Mouse (Mus musculus) CH12.LX (cell line): ENCODE results near the gene Polh. TPM values are rescaled to one million over a fixed set of nuclear protein-coding genes. Genes with fewer than 3 reads are reported as not detected.

Source experiments
- DNase-seq: peaks from one replicate; pipeline ENCODE4 v3.0.0-alpha.2; 2013; ENCODE audit errors: extremely low read depth
- H3K27ac ChIP-seq: 2 replicates; pipeline ENCODE4 v1.5.1; 2012; ENCODE audit warnings: low read depth, mild to moderate bottlenecking, control low read depth, moderate library complexity; ENCODE audit not compliant: insufficient read depth
- H3K27me3 ChIP-seq: replicated peaks from 2 replicates; pipeline ENCODE3; 2012; ENCODE audit warnings: inconsistent platforms
- H3K36me3 ChIP-seq, 2 experiments: replicated peaks in 1 of 2; 2 replicates each; pipeline versions ENCODE3 to v1.6.1; 2012; ENCODE audit warnings: inconsistent platforms in 1 of 2, low read length in 1 of 2, mild to moderate bottlenecking in 1 of 2, mixed read lengths in 1 of 2, moderate library complexity in 1 of 2; ENCODE audit not compliant: control insufficient read depth in 1 of 2, insufficient read depth in 1 of 2
- H3K4me1 ChIP-seq, 2 experiments: 2 replicates each; pipeline ENCODE4 v1.6.1; 2012; ENCODE audit warnings: inconsistent platforms in 1 of 2, moderate library complexity in 1 of 2; ENCODE audit not compliant: insufficient read depth in 2 of 2, control insufficient read depth in 1 of 2
- H3K4me2 ChIP-seq: 2 replicates; pipeline ENCODE4 v1.6.1; 2012; ENCODE audit warnings: low read depth, mild to moderate bottlenecking, control low read depth; ENCODE audit not compliant: poor library complexity, insufficient read depth, severe bottlenecking
- H3K4me3 ChIP-seq, 3 experiments: fragments of 150-350 bp in 1 of 3; sonication (generic) in 1 of 3; replicated peaks in 1 of 3; 2 replicates each; pipeline versions ENCODE3 to v1.5.1; 2011 to 2012; ENCODE audit warnings: low read depth in 2 of 3, low read length in 2 of 3, mild to moderate bottlenecking in 2 of 3, moderate library complexity in 2 of 3, control low read depth in 1 of 3, improper control_type of control experiment in 1 of 3, inconsistent platforms in 1 of 3, mixed read lengths in 1 of 3; ENCODE audit not compliant: poor library complexity in 1 of 3
- H3K79me2 ChIP-seq: replicated peaks from 2 replicates; pipeline ENCODE4 v1.6.1; 2012; ENCODE audit warnings: mild to moderate bottlenecking, moderate library complexity; ENCODE audit not compliant: control insufficient read depth, poor library complexity, insufficient read depth, severe bottlenecking; ENCODE audit errors: extremely low read depth
- H3K9ac ChIP-seq: 2 replicates; pipeline ENCODE4 v1.6.1; 2012; ENCODE audit warnings: low read depth, mild to moderate bottlenecking, control low read depth, moderate library complexity; ENCODE audit not compliant: insufficient read depth
- H3K9me3 ChIP-seq: replicated peaks from 2 replicates; pipeline ENCODE3; 2012; ENCODE audit warnings: low read length, inconsistent platforms, mixed read lengths
- BHLHE40 ChIP-seq: IDR thresholded peaks from 2 replicates; pipeline ENCODE4 v1.6.1; 2011; ENCODE audit warnings: mild to moderate bottlenecking, low read depth, low read length, improper control_type of control experiment
- CHD2 ChIP-seq: IDR thresholded peaks from 2 replicates; pipeline ENCODE4 v1.6.1; 2011; ENCODE audit warnings: low read length, improper control_type of control experiment
- CTCF ChIP-seq, 2 experiments: IDR thresholded peaks in 1 of 2; conservative IDR thresholded peaks in 1 of 2; 2 replicates each; pipeline ENCODE4 v1.5.1; 2011 to 2012; ENCODE audit warnings: low read depth in 2 of 2, low read length in 2 of 2, improper control_type of control experiment in 1 of 2, inconsistent platforms in 1 of 2, mild to moderate bottlenecking in 1 of 2, moderate library complexity in 1 of 2
- E2F4 ChIP-seq: IDR thresholded peaks from 2 replicates; pipeline ENCODE4 v1.6.1; 2011; ENCODE audit warnings: low read depth, low read length, improper control_type of control experiment; ENCODE audit not compliant: insufficient replicate concordance
- ELF1 ChIP-seq: IDR thresholded peaks from 2 replicates; pipeline ENCODE4 v1.6.1; 2014; ENCODE audit warnings: low read depth, mild to moderate bottlenecking, inconsistent platforms, low read length, improper control_type of control experiment
- ETS1 ChIP-seq: conservative IDR thresholded peaks from 2 replicates; pipeline ENCODE4 v1.6.1; 2012; ENCODE audit warnings: low read depth, mild to moderate bottlenecking, inconsistent platforms, low read length, improper control_type of control experiment, moderate library complexity
- GABPA ChIP-seq: IDR thresholded peaks from 2 replicates; pipeline ENCODE4 v1.6.1; 2012; ENCODE audit warnings: low read depth, low read length, improper control_type of control experiment, inconsistent platforms; ENCODE audit not compliant: insufficient replicate concordance
- HCFC1 ChIP-seq: IDR thresholded peaks from 2 replicates; pipeline ENCODE4 v1.6.1; 2012; ENCODE audit warnings: low read depth, mild to moderate bottlenecking, inconsistent platforms, low read length, improper control_type of control experiment
- IRF4 ChIP-seq: IDR thresholded peaks from 2 replicates; pipeline ENCODE4 v1.6.1; 2014; ENCODE audit warnings: low read depth, mild to moderate bottlenecking, inconsistent platforms, low read length, improper control_type of control experiment
- MAX ChIP-seq: IDR thresholded peaks from 2 replicates; pipeline ENCODE4 v1.6.1; 2011; ENCODE audit warnings: low read length, improper control_type of control experiment
- MEF2A ChIP-seq: IDR thresholded peaks from 2 replicates; pipeline ENCODE4 v1.6.1; 2014; ENCODE audit warnings: low read depth, mild to moderate bottlenecking, inconsistent platforms, low read length, improper control_type of control experiment, borderline replicate concordance
- MXI1 ChIP-seq: IDR thresholded peaks from 2 replicates; pipeline ENCODE4 v1.6.1; 2011; ENCODE audit warnings: mild to moderate bottlenecking, low read depth, low read length, improper control_type of control experiment
- NELFE ChIP-seq: IDR thresholded peaks from 2 replicates; pipeline ENCODE4 v1.6.1; 2011; ENCODE audit warnings: low read depth, low read length, improper control_type of control experiment
- PAX5 ChIP-seq: IDR thresholded peaks from 2 replicates; pipeline ENCODE4 v1.6.1; 2012; ENCODE audit warnings: low read length, inconsistent platforms, mixed read lengths
- RAD21 ChIP-seq: IDR thresholded peaks from 2 replicates; pipeline ENCODE4 v1.6.1; 2011; ENCODE audit warnings: low read depth, mild to moderate bottlenecking, low read length, improper control_type of control experiment, moderate library complexity
- RCOR1 ChIP-seq: conservative IDR thresholded peaks from 2 replicates; pipeline ENCODE4 v1.6.1; 2012; ENCODE audit warnings: low read depth, mild to moderate bottlenecking, inconsistent platforms, low read length, improper control_type of control experiment
- SIN3A ChIP-seq: IDR thresholded peaks from 2 replicates; pipeline ENCODE4 v1.6.1; 2012; ENCODE audit warnings: low read length, improper control_type of control experiment, inconsistent platforms
- SMC3 ChIP-seq: IDR thresholded peaks from 2 replicates; pipeline ENCODE4 v1.6.1; 2011; ENCODE audit warnings: low read depth, low read length, improper control_type of control experiment
- TCF12 ChIP-seq: IDR thresholded peaks from 2 replicates; pipeline ENCODE4 v1.6.1; 2014; ENCODE audit warnings: low read depth, mild to moderate bottlenecking, inconsistent platforms, low read length, improper control_type of control experiment
- UBTF ChIP-seq: IDR thresholded peaks from 2 replicates; pipeline ENCODE4 v1.6.1; 2012; ENCODE audit warnings: low read depth, mild to moderate bottlenecking, inconsistent platforms, low read length, improper control_type of control experiment, moderate library complexity
- ZC3H11A ChIP-seq: IDR thresholded peaks from 2 replicates; pipeline ENCODE4 v1.6.1; 2012; ENCODE audit warnings: low read depth, mild to moderate bottlenecking, inconsistent platforms, low read length, improper control_type of control experiment
- ZMIZ1 ChIP-seq: IDR thresholded peaks from 2 replicates; pipeline ENCODE4 v1.6.1; 2012; ENCODE audit warnings: low read depth, mild to moderate bottlenecking, inconsistent platforms, low read length, improper control_type of control experiment
- ZNF384 ChIP-seq: IDR thresholded peaks from 2 replicates; pipeline ENCODE4 v1.6.1; 2012; ENCODE audit warnings: low read depth, low read length, improper control_type of control experiment, inconsistent platforms
- dilution Hi-C: fragments of 300-500 bp; cut with MboI; formaldehyde crosslinking; loops from 2 replicates; pipeline ENCODE4 v1.14.3; 2020; ENCODE audit warnings: low sequenced_read_pairs; ENCODE audit not compliant: extremely low pct_unique_long_range_greater_than_20kb, extremely low pct_ligation_motif_present
- in situ Hi-C: fragments of 300-500 bp; cut with MboI; formaldehyde crosslinking; loops from 3 replicates; pipeline ENCODE4 v1.14.3; 2019; ENCODE audit warnings: low sequenced_read_pairs, low pct_ligation_motif_present, low pct_unique_long_range_greater_than_20kb, mixed read lengths
- polyA plus RNA-seq: library from polyadenylated mRNA; unstranded; fragments of >175 nt; gene quantifications from 2 replicates; pipeline ENCODE4 v1.2.1, GENCODE M21; 2012; ENCODE audit warnings: low read depth; ENCODE audit not compliant: insufficient read length
- total RNA-seq, 2 experiments: library from RNA; depleted of rRNA; stranded (reverse); fragments of 300-350 nt in 1 of 2; fragments of >200 nt in 1 of 2; gene quantifications; 2 replicates each; pipeline ENCODE4 v1.2.3; 2012 to 2014

Polh gene
- total and polyA plus RNA-seq, 3 experiments: 23.1 to 40.4 (median 36.0) TPM

GRCm38 (mm10) chr17:46123285-46123684 is 79.2 kb downstream of the Polh start:
- Histone ChIP-seq H3K27me3 (no peaks in the 10 kb centered on the region), H3K4me1 (no peaks in the 10 kb centered on the region), H3K4me3 (no peak overlapping the region), H3K9ac (no peak overlapping the region), H3K9me3 (no peaks in the 10 kb centered on the region), H3K4me2 (no peak overlapping the region), H3K36me3 (peaks cover 83 to 89% of the 10 kb centered on the region in 2 experiments), H3K79me2 (no peaks in the 10 kb centered on the region), H3K27ac (no peak overlapping the region)
- TF ChIP-seq GABPA (no peak), ZNF384 (no peak), E2F4 (no peak), ELF1 (no peak), RCOR1 (no peak), BHLHE40 (no peak), CHD2 (no peak), MXI1 (no peak), ZC3H11A (no peak), PAX5 (no peak), RAD21 (no peak), ZMIZ1 (no peak), MEF2A (no peak), UBTF (no peak), HCFC1 (no peak), MAX (no peak), ETS1 (no peak), TCF12 (no peak), NELFE (no peak)
- dilution Hi-C loops: no loop called here
- DNase-seq: no peak
- in situ Hi-C loops: no loop called here

GRCm38 (mm10) chr17:46122791-46123190 is 79.7 kb downstream of the Polh start:
- TF ChIP-seq SIN3A (no peak), CHD2 (no peak), TCF12 (no peak), CTCF (conservative IDR thresholded peaks at IDR 0.05 in 1 of 2, IDR thresholded peaks at IDR 0.05 in 1 of 2; ENCODE audit: low read depth in 2 of 2, low read length in 2 of 2) (no peak), HCFC1 (no peak), SMC3 (no peak), ZNF384 (no peak), IRF4 (no peak), ZC3H11A (no peak), UBTF (no peak)

More at GRCm38 (mm10) chr17:46122791-46123190, 79.7 kb downstream of the Polh start:
- Histone ChIP-seq H3K27me3 (no peaks in the 10 kb centered on the region), H3K79me2 (no peaks in the 10 kb centered on the region), H3K4me1 (no peaks in the 10 kb centered on the region), H3K9me3 (no peaks in the 10 kb centered on the region), H3K4me3 (no peak overlapping the region), H3K36me3 (peaks cover 82 to 89% of the 10 kb centered on the region in 2 experiments), H3K4me2 (no peak overlapping the region), H3K9ac (no peak overlapping the region), H3K27ac (no peak overlapping the region)
- in situ Hi-C loops (no loop called here), dilution Hi-C loops (no loop called here)
- no peak for DNase-seq

Other genes with a start within 250 kb of the Polh start
- gene Vegfa, start 170.3 kb downstream of the Polh start, total RNA-seq (2012; rRNA removed): 21.5 and 50.0 TPM in 2 replicates
- gene Vegfa, start 170.3 kb downstream of the Polh start, total RNA-seq (2014; rRNA removed): 15.5 and 17.2 TPM in 2 replicates
- 15.3 and 16.5 TPM in 2 replicates for gene Vegfa, start 170.3 kb downstream of the Polh start, polyA plus RNA-seq
- 126 and 151 TPM in 2 replicates for gene Mrps18a, start 91.7 kb downstream of the Polh start, total RNA-seq (2012; rRNA removed)
- gene Mrps18a, start 91.7 kb downstream of the Polh start, total RNA-seq (2014; rRNA removed): 78.1 and 85.4 TPM in 2 replicates
- gene Mrps18a, start 91.7 kb downstream of the Polh start, polyA plus RNA-seq: 127 and 137 TPM in 2 replicates
- gene Rsph9, start 58.4 kb downstream of the Polh start, total RNA-seq (2012; rRNA removed): 0.25 and 1.1 TPM in 2 replicates
- not detected in 2 replicates for gene Rsph9, start 58.4 kb downstream of the Polh start, total RNA-seq (2014; rRNA removed)
- gene Rsph9, start 58.4 kb downstream of the Polh start, polyA plus RNA-seq: 0.61 TPM in 1 of 2 replicates, not detected in the other
- 9.7 and 12.0 TPM in 2 replicates for gene Mad2l1bp, start 49.1 kb downstream of the Polh start, total RNA-seq (2012; rRNA removed)
- 13.9 and 16.3 TPM in 2 replicates for gene Mad2l1bp, start 49.1 kb downstream of the Polh start, total RNA-seq (2014; rRNA removed)
- gene Mad2l1bp, start 49.1 kb downstream of the Polh start, polyA plus RNA-seq: 16.8 and 19.3 TPM in 2 replicates
- 40.9 and 104 TPM in 2 replicates for gene Gtpbp2, start 41.6 kb downstream of the Polh start, total RNA-seq (2012; rRNA removed)
- 14.9 and 17.4 TPM in 2 replicates for gene Gtpbp2, start 41.6 kb downstream of the Polh start, total RNA-seq (2014; rRNA removed)
- gene Gtpbp2, start 41.6 kb downstream of the Polh start, polyA plus RNA-seq: 20.8 and 23.8 TPM in 2 replicates
- 44.7 and 53.7 TPM in 2 replicates for gene Xpo5, start 137 bp upstream of the Polh start, total RNA-seq (2012; rRNA removed)
- gene Xpo5, start 137 bp upstream of the Polh start, total RNA-seq (2014; rRNA removed): 56.3 and 56.5 TPM in 2 replicates
- 53.3 and 55.1 TPM in 2 replicates for gene Xpo5, start 137 bp upstream of the Polh start, polyA plus RNA-seq
- 361 and 433 TPM in 2 replicates for gene Polr1c, start 45.4 kb upstream of the Polh start, total RNA-seq (2012; rRNA removed)
- gene Polr1c, start 45.4 kb upstream of the Polh start, total RNA-seq (2014; rRNA removed): 350 and 356 TPM in 2 replicates
- 367 and 386 TPM in 2 replicates for gene Polr1c, start 45.4 kb upstream of the Polh start, polyA plus RNA-seq
- gene Yipf3, start 45.4 kb upstream of the Polh start, total RNA-seq (2012; rRNA removed): 24.8 and 32.5 TPM in 2 replicates
- gene Yipf3, start 45.4 kb upstream of the Polh start, total RNA-seq (2014; rRNA removed): 9.0 and 15.8 TPM in 2 replicates
- 45.4 and 52.6 TPM in 2 replicates for gene Yipf3, start 45.4 kb upstream of the Polh start, polyA plus RNA-seq
- 2.7 and 3.6 TPM in 2 replicates for gene Lrrc73, start 50.9 kb upstream of the Polh start, total RNA-seq (2012; rRNA removed)
- 1.5 and 1.8 TPM in 2 replicates for gene Lrrc73, start 50.9 kb upstream of the Polh start, total RNA-seq (2014; rRNA removed)
- gene Lrrc73, start 50.9 kb upstream of the Polh start, polyA plus RNA-seq: 4.0 and 4.2 TPM in 2 replicates
- gene Tjap1, start 80.4 kb upstream of the Polh start, total RNA-seq (2012; rRNA removed): 13.8 and 14.2 TPM in 2 replicates
- gene Tjap1, start 80.4 kb upstream of the Polh start, total RNA-seq (2014; rRNA removed): 8.6 and 9.1 TPM in 2 replicates
- 24.3 and 28.6 TPM in 2 replicates for gene Tjap1, start 80.4 kb upstream of the Polh start, polyA plus RNA-seq
- gene Dlk2, start 94.8 kb upstream of the Polh start, total RNA-seq (2012; rRNA removed): 0.08 and 0.13 TPM in 2 replicates
- not detected in 2 replicates for gene Dlk2, start 94.8 kb upstream of the Polh start, total RNA-seq (2014; rRNA removed)
- not detected in 2 replicates for gene Dlk2, start 94.8 kb upstream of the Polh start, polyA plus RNA-seq
- 3.6 and 4.1 TPM in 2 replicates for gene Abcc10, start 125.7 kb upstream of the Polh start, total RNA-seq (2012; rRNA removed)
- gene Abcc10, start 125.7 kb upstream of the Polh start, total RNA-seq (2014; rRNA removed): 1.1 and 1.4 TPM in 2 replicates
- gene Abcc10, start 125.7 kb upstream of the Polh start, polyA plus RNA-seq: 2.7 and 3.8 TPM in 2 replicates
- gene Zfp318, start 181.1 kb upstream of the Polh start, total RNA-seq (2012; rRNA removed): 2.5 and 2.9 TPM in 2 replicates
- 1.4 and 1.8 TPM in 2 replicates for gene Zfp318, start 181.1 kb upstream of the Polh start, total RNA-seq (2014; rRNA removed)
- gene Zfp318, start 181.1 kb upstream of the Polh start, polyA plus RNA-seq: 2.8 and 5.0 TPM in 2 replicates
- gene Crip3, start 226.3 kb upstream of the Polh start, total RNA-seq (2012; rRNA removed): not detected in 2 replicates
- not detected in 2 replicates for gene Crip3, start 226.3 kb upstream of the Polh start, total RNA-seq (2014; rRNA removed)
- gene Crip3, start 226.3 kb upstream of the Polh start, polyA plus RNA-seq: not detected in 2 replicates
- gene Slc22a7, start 235.8 kb upstream of the Polh start, total RNA-seq (2012; rRNA removed): not detected in 2 replicates
- gene Slc22a7, start 235.8 kb upstream of the Polh start, total RNA-seq (2014; rRNA removed): not detected in 2 replicates
- not detected in 2 replicates for gene Slc22a7, start 235.8 kb upstream of the Polh start, polyA plus RNA-seq